Mouse (Mus musculus) liver, embryonic 12.5 days (tissue): Measurements from ENCODE around the gene Enox2. TPM values are rescaled to one million over a fixed set of nuclear protein-coding genes. Genes with fewer than 3 reads are reported as not detected.

Source experiments
- polyA plus RNA-seq: library from polyadenylated mRNA; unstranded; fragments of >200 nt; fragmentation: Nextera tagmentation; extraction: Ambion mirVana; gene quantifications from 2 replicates; pipeline ENCODE4 v1.2.1, GENCODE M21; 2016

Gene Enox2
- polyA plus RNA-seq, 1 experiment from 2014 or later = 4.6 TPM

Other genes with a start within 250 kb of the Enox2 start
- 8.8 and 9.4 TPM in 2 replicates for gene Arhgap36, start 175.7 kb upstream of the Enox2 start, polyA plus RNA-seq